Mouse (Mus musculus) testis, postnatal 14 days (tissue): ENCODE data around the gene Dis3.

Experiments
- DNase-seq: peaks from one replicate; pipeline ENCODE4 v3.0.0; 2021; ENCODE audit warnings: low spot score

The Dis3 gene

GRCm38 (mm10) chr14:99099267-99099966, at the start of gene Dis3, which contains the start of gene Pibf1:
TSS of gene Dis3 (minus strand) at chr14:99099770.
TSS of gene Pibf1 (plus strand) at chr14:99099424.
- peak; percentile 99 for DNase-seq

- DNase-seq = no peak
Measured at GRCm38 (mm10) chr14:99146841-99147240, 47.3 kb upstream of the Dis3 start.

- peak; percentile 33 for DNase-seq
Measured at GRCm38 (mm10) chr14:99141786-99142633, 42.4 kb upstream of the Dis3 start.

DNA sequence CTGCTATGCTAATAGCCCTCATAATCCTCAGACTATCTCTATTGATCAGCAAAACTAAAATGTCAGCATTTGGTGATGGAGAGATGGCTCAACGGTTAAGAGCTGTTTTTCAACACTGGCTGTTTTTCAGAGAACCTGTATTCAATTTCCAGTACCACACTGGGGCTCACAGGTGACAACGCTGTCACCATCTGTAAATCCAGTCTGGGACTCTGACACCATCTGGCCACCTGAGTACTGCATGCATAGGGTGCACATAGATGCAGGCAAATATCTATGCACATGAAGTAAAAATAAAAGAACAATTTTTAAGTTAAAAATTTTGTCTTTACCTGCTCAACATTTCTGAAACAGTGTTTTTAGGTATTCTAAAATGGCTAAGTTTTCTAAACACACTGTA, 40.5 kb upstream of the Dis3 start:
- DNase-seq = no peak

GRCm38 (mm10) chr14:99136297-99136696, 36.7 kb upstream of the Dis3 start:
- no peak for DNase-seq

DNA sequence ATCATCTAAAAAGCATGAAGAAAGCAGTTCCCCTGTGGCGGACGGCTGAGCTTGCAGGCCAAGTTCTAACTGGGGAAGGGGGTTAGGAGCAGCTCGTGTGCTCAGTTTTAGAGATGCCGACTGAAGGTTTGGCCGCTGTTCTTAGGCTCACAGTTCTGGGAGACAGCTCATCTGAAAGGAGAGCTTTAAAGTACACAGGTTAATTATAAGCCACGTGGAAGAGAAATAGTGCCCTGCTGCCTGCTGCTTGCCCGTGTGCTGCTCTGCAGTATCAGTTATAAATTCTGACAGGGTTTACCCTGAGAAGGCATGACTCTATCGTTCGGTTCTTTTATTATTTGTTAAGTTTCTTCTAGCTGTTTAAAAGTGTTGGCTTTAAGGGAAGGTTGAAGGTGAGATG, 36.2 kb upstream of the Dis3 start:
- no peak for DNase-seq

- no peak for DNase-seq
Measured at GRCm38 (mm10) chr14:99134048-99134447, 34.5 kb upstream of the Dis3 start.

GRCm38 (mm10) chr14:99129050-99129449, 29.5 kb upstream of the Dis3 start:
- no peak for DNase-seq

GRCm38 (mm10) chr14:99127509-99127908, 27.9 kb upstream of the Dis3 start:
- DNase-seq = no peak

GRCm38 (mm10) chr14:99126713-99127112, 27.1 kb upstream of the Dis3 start:
- no peak for DNase-seq

- DNase-seq = no peak
Measured at GRCm38 (mm10) chr14:99124076-99124475, 24.5 kb upstream of the Dis3 start.

GRCm38 (mm10) chr14:99121584-99122339, 22.2 kb upstream of the Dis3 start:
- DNase-seq = no peak

DNA sequence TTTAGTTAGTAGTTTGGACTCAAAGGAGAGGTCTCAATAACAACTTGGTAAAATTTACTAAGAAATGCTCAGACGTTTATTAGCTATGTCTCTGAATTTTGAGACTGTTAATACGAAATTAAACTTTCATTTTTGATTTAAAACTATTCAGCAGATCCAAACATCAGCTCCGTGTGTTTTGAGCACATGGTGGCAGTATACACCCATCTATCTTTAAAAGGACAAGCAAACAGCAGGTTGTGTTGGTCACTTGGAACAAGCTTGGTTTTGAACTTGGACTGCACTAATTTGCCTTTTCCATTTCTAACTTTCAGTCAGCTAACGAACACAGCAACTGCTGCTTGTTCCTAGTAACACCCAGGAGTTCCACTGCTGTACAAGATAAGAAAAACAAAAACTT, 18.0 kb upstream of the Dis3 start:
- no peak for DNase-seq

GRCm38 (mm10) chr14:99108762-99109161, 9.2 kb upstream of the Dis3 start:
- no peak for DNase-seq

DNA sequence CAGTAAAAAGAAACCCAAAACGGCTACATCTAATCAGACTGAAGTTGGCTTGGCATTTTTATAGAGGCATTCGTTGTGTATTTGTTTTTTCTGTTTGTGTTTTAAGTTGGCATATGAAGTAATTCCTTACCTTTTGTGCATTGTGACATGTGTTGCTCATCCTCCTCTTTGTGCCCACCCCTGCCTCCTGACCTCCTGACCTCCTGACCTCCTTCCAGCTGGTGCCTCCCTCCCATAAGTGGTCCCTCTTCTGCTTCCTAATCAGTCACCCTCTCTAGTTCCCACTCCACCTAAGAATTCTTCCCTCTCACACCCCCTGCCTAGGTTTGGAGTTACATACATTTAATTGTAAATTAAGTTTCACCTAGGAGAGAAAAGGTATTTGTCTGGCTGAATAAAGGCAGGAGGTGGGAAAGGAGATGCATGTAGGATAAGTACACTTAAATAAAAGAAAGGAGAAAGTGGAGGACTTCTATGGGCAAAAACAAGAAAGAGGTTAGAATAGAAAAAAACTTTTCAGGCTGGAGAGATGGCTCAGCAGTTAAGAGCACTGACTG, 8.1 kb upstream of the Dis3 start:
- no peak for DNase-seq

- no peak for DNase-seq
Measured at GRCm38 (mm10) chr14:99106671-99107070, 7.1 kb upstream of the Dis3 start.

GRCm38 (mm10) chr14:99104542-99105123, 5.1 kb upstream of the Dis3 start:
- no peak for DNase-seq

DNA sequence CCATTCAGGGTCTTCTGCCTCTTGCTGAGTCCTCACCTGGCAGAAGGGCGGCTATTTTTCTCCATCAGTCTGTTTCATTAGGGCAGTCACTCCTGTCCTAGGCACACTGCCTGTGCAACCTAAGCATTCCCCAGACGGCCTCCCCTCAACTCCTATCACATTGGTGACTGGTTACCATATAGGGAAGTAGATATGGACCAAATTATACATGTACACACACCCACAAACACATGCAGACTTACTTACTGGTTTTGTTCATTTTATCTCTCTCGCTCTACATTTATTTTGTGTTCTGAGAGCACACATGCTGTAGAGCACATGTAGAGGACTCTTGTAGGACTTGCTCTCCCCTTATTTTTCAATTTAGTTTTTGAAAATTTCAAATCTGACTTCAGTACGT, 3.5 kb upstream of the Dis3 start:
- no peak for DNase-seq

DNA sequence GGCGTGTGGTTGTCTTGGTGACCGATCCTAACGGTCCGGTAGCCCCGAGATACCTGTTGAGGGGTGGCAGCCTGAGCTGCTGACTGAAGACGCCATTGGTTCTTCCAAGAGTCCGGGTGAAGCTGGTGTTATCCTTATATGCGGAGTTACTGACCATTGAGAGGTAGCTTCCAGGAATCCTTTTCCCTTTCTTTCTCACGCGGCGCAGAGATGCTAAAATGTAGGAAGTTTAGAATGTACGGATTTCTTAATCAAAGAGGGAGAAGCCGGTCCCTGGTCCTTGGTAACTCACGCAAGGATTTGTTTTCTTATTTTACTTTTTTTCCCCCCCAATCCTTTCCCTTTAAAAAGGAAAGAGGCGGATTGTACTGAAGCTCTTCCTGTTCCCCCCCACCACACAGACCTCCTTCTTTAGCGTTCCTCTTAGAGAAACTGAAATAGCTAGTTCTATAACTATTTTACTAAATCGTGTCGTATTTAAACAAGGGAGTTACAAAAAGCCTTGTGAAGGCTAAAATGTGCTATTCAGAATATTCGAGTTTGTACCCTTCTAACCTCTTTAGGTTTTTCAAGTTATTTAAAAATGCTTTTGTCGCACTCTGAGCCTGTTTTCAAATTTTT, 507 bp upstream of the Dis3 start:
- DNase-seq = peak; percentile 38

DNA sequence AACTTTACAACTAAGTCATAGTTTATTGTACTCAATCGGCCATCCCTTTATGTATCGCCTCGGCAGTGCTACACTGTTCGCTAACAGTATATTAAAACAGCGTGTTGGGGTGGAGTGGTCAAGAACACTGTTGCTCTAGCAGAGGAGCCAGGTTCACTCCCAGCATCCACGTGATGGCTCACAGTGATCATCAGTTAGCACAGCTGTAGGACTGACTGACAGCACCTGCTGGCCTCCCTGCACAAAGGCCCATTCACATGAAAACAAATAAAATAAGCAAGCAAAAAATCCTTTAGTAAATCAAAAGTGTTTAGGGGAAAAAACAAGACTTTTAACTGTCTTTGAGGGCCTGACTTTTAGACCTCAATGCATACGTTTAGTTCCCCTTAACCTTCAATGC, 10.6 kb downstream of the Dis3 start:
- DNase-seq = no peak

DNA sequence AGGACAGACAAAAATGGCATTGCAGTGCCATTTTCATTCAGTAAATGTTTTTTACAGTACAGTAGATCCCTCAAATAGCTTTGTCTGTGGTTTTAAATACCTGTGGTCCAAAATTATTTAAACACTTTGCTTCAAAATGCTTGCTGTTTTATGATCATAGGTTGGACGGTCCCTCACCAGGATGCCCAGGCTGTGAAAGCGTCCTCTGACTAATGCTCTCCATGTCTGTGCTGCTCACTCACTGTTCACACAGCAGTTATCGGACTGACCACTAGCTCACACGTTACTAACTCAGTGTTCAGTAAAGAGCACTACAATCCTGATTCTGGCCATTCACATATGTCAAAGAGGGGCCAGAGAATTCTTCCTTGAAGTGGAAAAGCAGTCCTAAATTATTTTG, 28.4 kb downstream of the Dis3 start:
- DNase-seq = no peak

- no peak for DNase-seq
Measured at GRCm38 (mm10) chr14:99063091-99063490, 36.5 kb downstream of the Dis3 start.
